Mouse (Mus musculus) liver, embryonic 15.5 days (tissue): ENCODE data around the gene Pkd2l1. TPM values are rescaled to one million over a fixed set of nuclear protein-coding genes. Genes with fewer than 3 reads are reported as not detected.

ENCODE experiments used
- ATAC-seq: fragments of 200-750 bp; cut with Nextera tagmentation; 2 replicates; pipeline ENCODE4 v1.8.0; 2017; ENCODE audit warnings: moderate number of reproducible peaks, mild to moderate bottlenecking, moderate library complexity; ENCODE audit not compliant: insufficient read depth
- H3K27ac ChIP-seq: fragments of 300-500 bp; sonication (generic); replicated peaks from 2 replicates; pipeline ENCODE4 v1.5.1; 2015; ENCODE audit warnings: mild to moderate bottlenecking, inconsistent platforms
- H3K27me3 ChIP-seq: fragments of 300-500 bp; sonication (generic); 2 replicates; pipeline ENCODE4 v1.6.1; 2015; ENCODE audit warnings: mild to moderate bottlenecking, inconsistent platforms
- H3K36me3 ChIP-seq: fragments of 300-500 bp; sonication (generic); replicated peaks from 2 replicates; pipeline ENCODE4 v1.6.1; 2015; ENCODE audit warnings: moderate library complexity, mild to moderate bottlenecking, inconsistent platforms
- H3K4me1 ChIP-seq: fragments of 300-500 bp; sonication (generic); replicated peaks from 2 replicates; pipeline ENCODE4 v1.6.1; 2015; ENCODE audit warnings: inconsistent platforms
- H3K4me2 ChIP-seq: fragments of 300-500 bp; sonication (generic); 2 replicates; pipeline ENCODE4 v1.6.1; 2015; ENCODE audit warnings: moderate library complexity, mild to moderate bottlenecking, inconsistent platforms
- H3K4me3 ChIP-seq: fragments of 300-500 bp; sonication (generic); replicated peaks from 2 replicates; pipeline ENCODE4 v1.5.1; 2015; ENCODE audit warnings: mild to moderate bottlenecking, inconsistent platforms
- H3K9ac ChIP-seq: fragments of 300-500 bp; sonication (generic); 2 replicates; pipeline ENCODE4 v1.6.1; 2015; ENCODE audit warnings: moderate library complexity, mild to moderate bottlenecking, inconsistent platforms
- H3K9me3 ChIP-seq: fragments of 300-500 bp; sonication (generic); replicated peaks from 2 replicates; pipeline ENCODE4 v1.6.1; 2016; ENCODE audit warnings: inconsistent platforms
- WGBS: fragments of 180-500 bp; shearing (Covaris S2); methylation state at CpG from one replicate; pipeline ENCODE4 v1.1.7; 2015; ENCODE audit warnings: mixed read lengths; ENCODE audit not compliant: insufficient replicate concordance; 5-methylcytosine and 5-hydroxymethylcytosine counted together
- polyA plus RNA-seq: library from polyadenylated mRNA; unstranded; fragments of >200 nt; fragmentation: Nextera tagmentation; extraction: Ambion mirVana; gene quantifications from 2 replicates; pipeline ENCODE4 v1.2.1, GENCODE M21; 2015

Gene Pkd2l1
- polyA plus RNA-seq, 1 experiment from 2014 or later: not detected

DNA sequence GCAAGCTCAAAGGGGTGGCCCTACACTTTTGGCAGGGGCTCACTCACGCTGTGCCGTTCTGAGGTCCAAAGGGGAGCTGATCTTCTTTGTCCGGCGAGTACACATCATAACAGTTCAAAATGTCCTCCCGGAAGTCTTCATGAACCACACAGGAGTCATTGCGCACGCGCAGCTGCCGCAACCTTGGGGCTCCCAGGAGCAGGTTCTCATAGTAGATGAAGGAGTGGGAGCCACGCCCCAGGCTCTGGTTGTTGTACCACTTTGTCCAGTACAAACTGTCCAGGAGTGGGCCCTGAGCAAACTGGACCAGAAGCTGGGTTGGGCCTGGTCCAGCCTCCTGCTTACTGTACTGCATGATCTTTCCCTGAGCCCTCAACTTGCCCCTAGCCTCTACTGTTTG, 35.2 kb downstream of the Pkd2l1 start:
- no peaks in the 10 kb centered on the region for H3K36me3 ChIP-seq
- no peak overlapping the region for H3K27ac ChIP-seq
- peaks cover 46% of the 10 kb centered on the region for H3K27me3 ChIP-seq
- no peaks in the 10 kb centered on the region for H3K4me1 ChIP-seq
- 74% methylated on average over 10 of the region's 10 CpGs for WGBS
- H3K4me3 ChIP-seq: no peak overlapping the region
- no peak overlapping the region for H3K9ac ChIP-seq
- H3K9me3 ChIP-seq: no peaks in the 10 kb centered on the region
- H3K4me2 ChIP-seq: no peak overlapping the region
- ATAC-seq: no peak

DNA sequence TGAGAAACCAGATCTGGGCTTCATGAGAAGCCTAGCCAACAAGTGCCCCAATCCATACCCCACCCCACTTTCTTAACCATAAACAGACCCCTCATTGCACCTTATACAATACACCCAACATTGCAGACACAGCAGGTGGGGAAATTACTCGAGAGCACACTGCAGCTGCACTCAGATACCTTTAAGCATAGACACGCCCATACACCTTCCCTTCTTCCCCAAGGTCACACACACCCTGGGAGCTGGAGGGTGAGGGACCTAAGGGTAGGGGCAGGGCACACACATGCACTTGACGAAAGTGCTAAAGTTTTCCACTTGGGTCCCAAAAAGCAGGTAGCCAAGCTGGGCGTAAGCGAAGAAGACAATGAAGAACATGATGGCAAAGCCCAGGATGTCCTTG, 38.5 kb downstream of the Pkd2l1 start:
- no peaks in the 10 kb centered on the region for H3K36me3 ChIP-seq
- no peak overlapping the region for H3K9ac ChIP-seq
- no peak overlapping the region for H3K4me3 ChIP-seq
- H3K27me3 ChIP-seq: peaks cover 61% of the 10 kb centered on the region
- H3K4me2 ChIP-seq: no peak overlapping the region
- no peaks in the 10 kb centered on the region for H3K9me3 ChIP-seq
- no peaks in the 10 kb centered on the region for H3K4me1 ChIP-seq
- 66% methylated on average over 5 of the region's 5 CpGs for WGBS
- no peak for ATAC-seq
- H3K27ac ChIP-seq: no peak overlapping the region

DNA sequence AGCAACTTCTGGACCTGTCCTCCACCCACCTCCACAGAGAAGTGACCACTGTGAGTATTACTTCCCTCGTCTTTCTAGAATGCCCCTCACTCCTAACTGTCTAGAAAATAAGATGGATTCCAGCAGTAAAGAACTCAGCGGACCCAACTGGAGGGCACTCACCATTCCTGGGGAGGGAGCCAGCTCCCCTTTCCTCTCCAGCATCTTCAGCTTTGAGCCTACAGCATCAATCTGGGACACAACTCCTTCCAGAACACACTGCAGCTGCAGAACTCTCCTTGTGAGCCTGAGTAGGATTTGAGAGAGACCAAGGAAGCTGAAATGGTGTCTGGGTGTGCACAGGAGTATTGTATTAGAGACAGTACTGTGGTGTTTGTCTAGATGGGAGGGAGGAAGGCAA, 43.3 kb downstream of the Pkd2l1 start:
- no peak overlapping the region for H3K4me3 ChIP-seq
- peaks cover 40% of the 10 kb centered on the region for H3K27me3 ChIP-seq
- peaks cover 25% of the 10 kb centered on the region for H3K4me1 ChIP-seq
- no peaks in the 10 kb centered on the region for H3K36me3 ChIP-seq
- no peak for ATAC-seq
- H3K9me3 ChIP-seq: no peaks in the 10 kb centered on the region
- no peak overlapping the region for H3K27ac ChIP-seq
- no peak overlapping the region for H3K4me2 ChIP-seq
- WGBS: 49% methylated on average over 2 of the region's 2 CpGs
- no peak overlapping the region for H3K9ac ChIP-seq

DNA sequence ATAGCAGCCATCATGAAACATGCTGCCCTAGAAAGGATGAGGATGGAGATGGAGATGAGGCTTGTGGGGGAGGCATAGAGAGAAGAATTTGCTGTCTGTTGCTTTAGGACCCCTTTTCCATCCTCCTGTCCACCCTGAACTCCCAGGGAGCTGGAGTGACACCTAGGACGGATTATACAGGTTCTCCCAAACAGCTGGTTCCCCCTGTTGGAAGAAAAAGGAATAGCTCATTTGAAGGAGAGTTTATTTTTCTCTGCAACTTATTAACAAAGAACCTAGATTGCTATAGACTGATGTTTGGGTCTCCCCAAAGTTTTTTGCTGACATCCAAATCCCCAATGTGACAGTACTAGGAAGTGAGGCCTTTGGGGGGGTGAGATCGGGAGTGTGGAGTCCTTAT, 43.9 kb downstream of the Pkd2l1 start:
- peaks cover 5% of the 10 kb centered on the region for H3K36me3 ChIP-seq
- WGBS: 14% methylated on average over 2 of the region's 2 CpGs
- H3K4me1 ChIP-seq: peaks cover 25% of the 10 kb centered on the region
- H3K9ac ChIP-seq: no peak overlapping the region
- no peak overlapping the region for H3K27ac ChIP-seq
- no peak for ATAC-seq
- no peaks in the 10 kb centered on the region for H3K9me3 ChIP-seq
- H3K4me3 ChIP-seq: no peak overlapping the region
- H3K4me2 ChIP-seq: no peak overlapping the region
- H3K27me3 ChIP-seq: peaks cover 36% of the 10 kb centered on the region

DNA sequence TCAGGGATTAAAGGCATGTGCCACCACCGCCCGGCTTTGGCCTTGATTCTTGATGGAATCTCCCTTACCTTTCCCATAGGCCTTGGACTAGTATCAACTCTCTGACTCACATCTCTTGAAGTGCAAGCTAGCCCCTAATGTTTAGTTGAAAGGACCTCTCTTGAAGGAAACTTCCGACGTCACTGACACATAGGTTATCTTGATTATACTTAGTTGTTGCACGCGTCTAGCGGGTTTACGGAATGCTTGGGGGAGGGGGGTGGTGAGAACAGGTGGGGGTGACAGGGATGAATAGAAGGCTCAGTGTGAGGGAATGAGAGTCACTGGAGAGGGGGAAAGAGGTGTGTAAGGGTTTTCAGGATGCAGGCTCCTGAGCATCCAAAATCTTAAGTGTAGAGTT, 45.3 kb downstream of the Pkd2l1 start:
- no peak overlapping the region for H3K27ac ChIP-seq
- no peak overlapping the region for H3K9ac ChIP-seq
- 0 out of 2 replicates have a peak overlapping the region, but pooled peaks have one; percentile 88 for H3K4me2 ChIP-seq
- no peak overlapping the region for H3K4me3 ChIP-seq
- peaks cover 25% of the 10 kb centered on the region for H3K4me1 ChIP-seq
- no peak for ATAC-seq
- peaks cover 19% of the 10 kb centered on the region for H3K36me3 ChIP-seq
- no peaks in the 10 kb centered on the region for H3K9me3 ChIP-seq
- 90% methylated on average over 8 of the region's 8 CpGs for WGBS
- H3K27me3 ChIP-seq: peaks cover 25% of the 10 kb centered on the region

DNA sequence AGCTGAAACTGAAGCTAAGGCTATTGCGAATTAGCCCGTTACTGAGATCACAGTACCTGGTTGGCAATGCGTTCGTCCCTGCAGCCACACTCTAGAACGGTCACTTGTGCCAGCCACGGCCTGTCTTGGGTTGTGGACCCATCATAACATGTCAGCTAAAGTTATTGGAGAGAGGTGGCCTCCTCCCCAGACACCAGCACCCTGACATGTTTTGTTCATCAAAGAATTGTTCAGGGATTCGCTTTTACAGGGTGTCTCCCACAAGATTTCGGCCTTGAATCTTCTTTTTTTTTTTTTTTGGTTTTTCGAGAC, 45.7 kb downstream of the Pkd2l1 start:
- no peaks in the 10 kb centered on the region for H3K9me3 ChIP-seq
- peak overlapping the region; percentile 65; the same call in 1 of the 2 replicates for H3K9ac ChIP-seq
- H3K4me3 ChIP-seq: peak overlapping the region; percentile 78
- peak; percentile 9; the same call in 1 of the 2 replicates for ATAC-seq
- peaks cover 25% of the 10 kb centered on the region for H3K4me1 ChIP-seq
- peaks cover 23% of the 10 kb centered on the region for H3K27me3 ChIP-seq
- peak overlapping the region; percentile 43; the same call in 1 of the 2 replicates for H3K27ac ChIP-seq
- peaks cover 23% of the 10 kb centered on the region for H3K36me3 ChIP-seq
- WGBS: 54% methylated on average over 9 of the region's 9 CpGs
- H3K4me2 ChIP-seq: peak overlapping the region; percentile 88

DNA sequence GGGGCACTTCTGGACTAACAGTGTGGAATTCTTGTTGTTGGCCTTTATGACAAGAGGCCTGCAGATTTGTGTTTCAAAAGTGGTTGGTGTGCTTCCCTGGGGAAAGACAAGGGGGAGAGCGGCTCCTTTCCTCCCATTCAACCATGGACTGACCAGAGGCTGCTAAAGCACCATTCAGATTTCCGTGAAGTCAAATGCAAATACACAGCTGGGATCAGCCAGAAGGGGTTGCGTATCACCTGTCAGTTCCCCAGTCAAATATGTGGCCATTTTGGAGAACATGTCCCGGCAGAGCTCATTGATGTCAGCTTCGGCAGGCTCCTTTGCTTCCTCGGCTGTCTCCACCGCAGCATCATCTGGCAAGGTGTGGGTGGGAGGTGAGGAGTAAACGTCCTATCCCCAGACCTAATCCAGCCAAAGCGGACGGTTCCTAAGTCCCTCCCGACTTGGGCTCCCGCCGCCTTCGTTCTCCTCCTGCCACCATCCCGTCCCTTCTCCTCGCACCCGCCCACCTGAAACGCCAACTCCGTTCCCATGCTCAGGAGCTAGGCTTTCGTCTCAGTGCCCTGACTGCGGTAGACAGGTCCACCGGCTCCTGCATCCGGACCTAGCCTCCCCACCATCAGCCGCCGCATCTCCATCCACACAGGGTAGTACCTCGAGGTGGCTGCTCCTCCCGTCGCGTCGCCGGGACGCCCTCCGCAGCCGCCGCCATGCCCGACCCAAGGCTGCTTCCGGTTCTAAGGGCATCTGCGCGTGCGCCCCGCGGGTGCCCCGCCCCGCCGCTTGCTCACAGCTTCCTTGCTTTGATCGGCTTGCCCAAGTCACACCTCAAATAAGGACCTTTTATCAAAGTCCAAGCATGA, 46.3 kb downstream of the Pkd2l1 start, which contains the start of gene Bloc1s2:
Gene Bloc1s2, minus strand, starts transcription at position 745 of the 866 bp plus-strand sequence.
- WGBS: 3% methylated on average over 46 of the region's 46 CpGs

DNA sequence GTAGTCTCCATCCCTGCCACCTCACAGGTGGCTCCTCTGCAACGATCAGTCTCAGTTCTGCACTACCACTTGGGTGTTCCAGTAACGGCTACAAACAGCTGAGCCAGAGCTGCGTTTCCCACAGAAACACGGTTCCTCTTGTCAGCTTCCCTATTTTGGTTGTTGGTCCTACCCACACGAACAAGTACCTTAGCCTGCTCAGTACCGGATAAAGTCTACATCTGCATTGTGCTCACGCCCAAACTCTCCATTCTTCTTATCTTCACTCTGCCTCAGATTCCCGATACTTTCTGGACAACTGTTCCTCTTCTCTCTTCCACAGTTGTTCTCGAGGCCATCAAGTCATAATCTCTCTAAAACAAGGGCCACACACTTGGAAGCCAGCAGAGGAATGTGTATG, 47.9 kb downstream of the Pkd2l1 start:
- WGBS: 31% methylated on average over 9 of the region's 9 CpGs
- H3K9me3 ChIP-seq: no peaks in the 10 kb centered on the region
- ATAC-seq: no peak
- peaks cover 5% of the 10 kb centered on the region; the same call in 1 of the 2 replicates for H3K27me3 ChIP-seq
- H3K4me2 ChIP-seq: no peak overlapping the region
- H3K4me1 ChIP-seq: peaks cover 25% of the 10 kb centered on the region
- H3K36me3 ChIP-seq: peaks cover 40% of the 10 kb centered on the region
- no peak overlapping the region for H3K9ac ChIP-seq
- no peak overlapping the region for H3K4me3 ChIP-seq
- no peak overlapping the region for H3K27ac ChIP-seq

More for the DNA sequence above, 46.3 kb downstream of the Pkd2l1 start, which contains the start of gene Bloc1s2:
- H3K4me1 ChIP-seq: peaks cover 25% of the 10 kb centered on the region
- peak; percentile 84 for ATAC-seq
- peak within 1 kb of the TSS; percentile 43; the same call in 1 of the 2 replicates for H3K27ac ChIP-seq
- H3K9ac ChIP-seq: peak within 1 kb of the TSS; percentile 65
- H3K36me3 ChIP-seq: peaks cover 28% of the 10 kb centered on the region
- peaks cover 17% of the 10 kb centered on the region for H3K27me3 ChIP-seq
- no peaks in the 10 kb centered on the region for H3K9me3 ChIP-seq
- peak within 1 kb of the TSS; percentile 88 for H3K4me2 ChIP-seq
- H3K4me3 ChIP-seq: peak within 1 kb of the TSS; percentile 78

DNA sequence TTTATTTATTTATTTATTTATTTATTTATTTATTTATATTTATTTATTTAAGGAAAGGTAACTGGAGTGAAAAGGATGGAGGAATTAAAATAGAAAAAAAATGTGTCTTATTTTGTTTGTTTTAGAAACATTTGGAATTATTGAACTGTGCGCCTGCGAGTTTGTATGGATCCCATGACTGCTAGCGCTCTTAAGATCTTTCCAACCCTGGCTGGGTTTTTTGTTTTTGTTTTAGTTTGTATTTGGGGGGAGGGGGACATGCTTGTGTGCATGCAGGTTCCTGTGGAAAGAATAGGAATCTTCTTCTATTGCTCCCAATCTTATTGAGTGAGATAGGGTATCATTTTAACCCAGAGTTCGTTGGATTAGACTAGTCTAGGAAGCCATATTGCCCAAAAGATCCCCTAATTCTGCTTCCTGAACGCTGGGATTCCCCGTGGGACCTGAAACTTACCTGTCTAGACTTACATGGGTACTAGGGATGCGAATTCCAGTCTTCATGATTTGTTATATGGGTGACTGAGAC, 56.2 kb downstream of the Pkd2l1 start:
- peak overlapping the region; percentile 26; the same call in 1 of the 2 replicates for H3K27ac ChIP-seq
- ATAC-seq: no peak
- no peaks in the 10 kb centered on the region for H3K27me3 ChIP-seq
- peaks cover 23% of the 10 kb centered on the region for H3K4me1 ChIP-seq
- peaks cover 42% of the 10 kb centered on the region for H3K36me3 ChIP-seq
- WGBS: 29% methylated on average over 7 of the region's 7 CpGs
- H3K9ac ChIP-seq: peak overlapping the region; percentile 37; the same call in 1 of the 2 replicates
- H3K9me3 ChIP-seq: no peaks in the 10 kb centered on the region
- peak overlapping the region; percentile 80 for H3K4me2 ChIP-seq
- H3K4me3 ChIP-seq: peak overlapping the region; percentile 72

DNA sequence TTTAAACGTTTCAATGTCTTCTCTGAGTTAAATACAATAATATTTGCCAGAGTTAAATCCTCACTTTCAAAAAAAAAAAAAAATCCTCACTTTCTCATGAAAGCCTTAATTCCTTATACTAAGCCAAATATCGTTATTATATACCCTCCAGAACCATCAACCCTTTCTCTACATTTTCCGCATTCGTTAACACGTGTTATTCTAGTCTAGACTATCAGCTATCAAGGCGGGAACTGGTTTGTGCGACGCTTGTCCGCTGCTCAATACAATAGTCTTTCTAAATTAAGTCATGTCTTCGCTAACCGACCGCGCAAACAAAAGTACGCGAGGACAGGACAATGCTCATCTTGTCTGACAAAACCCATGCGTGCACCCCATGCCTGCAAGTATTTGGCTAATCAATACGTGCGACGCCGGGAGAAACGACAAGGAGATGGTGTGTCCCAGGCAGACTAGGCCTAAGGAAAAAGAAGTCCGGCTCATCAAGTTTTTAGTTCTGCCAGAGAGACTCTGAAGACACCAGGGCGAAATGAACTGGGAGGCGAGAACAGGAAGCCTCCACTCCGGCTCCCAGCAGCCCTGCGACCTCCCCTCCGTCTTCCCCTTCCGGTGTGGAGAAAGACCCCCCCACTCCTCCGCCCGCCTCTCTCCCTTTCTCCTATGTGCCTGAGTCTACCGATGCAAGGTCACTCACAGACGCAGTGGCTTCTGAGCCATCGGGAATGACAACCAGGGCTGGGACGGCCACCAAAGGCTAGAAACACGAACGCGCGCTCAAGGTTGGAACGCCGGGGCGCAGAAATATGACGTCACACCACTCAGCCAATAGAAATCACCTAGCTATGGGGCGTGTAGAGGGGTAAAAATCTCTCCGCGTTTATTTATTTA, 56.9 kb downstream of the Pkd2l1 start, which contains the start of gene Cwf19l1:
Gene Cwf19l1, minus strand, starts transcription at position 805 of the 888 bp plus-strand sequence.
- peak within 1 kb of the TSS; percentile 64 for H3K9ac ChIP-seq
- peak within 1 kb of the TSS; percentile 77 for H3K27ac ChIP-seq
- H3K4me2 ChIP-seq: peak within 1 kb of the TSS; percentile 80
- under 1% methylated on average over 45 of the region's 45 CpGs for WGBS
- peak within 1 kb of the TSS; percentile 72 for H3K4me3 ChIP-seq
- peaks cover 45% of the 10 kb centered on the region for H3K36me3 ChIP-seq
- H3K9me3 ChIP-seq: no peaks in the 10 kb centered on the region
- H3K27me3 ChIP-seq: no peaks in the 10 kb centered on the region
- H3K4me1 ChIP-seq: peaks cover 23% of the 10 kb centered on the region
- ATAC-seq: peak; percentile 90
